Mouse (Mus musculus): ENCODE measurements around the gene C1qc.

C1qc gene

DNA sequence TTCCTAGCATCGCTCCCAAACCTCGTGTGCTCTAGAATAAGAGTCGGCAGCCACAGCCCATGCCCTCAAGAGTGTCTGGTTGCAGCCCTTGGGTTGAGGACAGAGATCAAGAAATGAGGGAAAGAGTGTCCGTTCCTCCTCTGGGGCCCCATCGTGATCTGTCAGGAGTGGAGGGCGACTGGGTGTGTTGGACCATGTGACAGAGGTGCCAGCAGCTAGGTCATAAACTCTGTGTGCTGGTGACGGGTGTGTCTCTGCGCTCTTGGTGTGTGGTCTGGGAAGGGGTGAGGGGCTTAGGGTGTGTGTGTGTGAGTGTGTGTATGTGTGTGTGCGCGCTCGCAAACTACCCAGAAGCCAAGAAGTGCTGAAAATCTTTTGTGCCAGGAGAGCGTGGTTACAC lies 39.9 kb downstream of the C1qc start:
- DNase-seq (ENCODE audit: extremely low read depth, low read depth, low spot score), result no peak

- no peak for DNase-seq (ENCODE audit: extremely low read depth, low read depth, low spot score)
Measured at GRCm38 (mm10) chr4:136852119-136852518, 40.7 kb downstream of the C1qc start.

- DNase-seq (ENCODE audit: extremely low read depth, low read depth, low spot score), result no peak
Measured at GRCm38 (mm10) chr4:136848565-136848964, 44.3 kb downstream of the C1qc start.

DNA sequence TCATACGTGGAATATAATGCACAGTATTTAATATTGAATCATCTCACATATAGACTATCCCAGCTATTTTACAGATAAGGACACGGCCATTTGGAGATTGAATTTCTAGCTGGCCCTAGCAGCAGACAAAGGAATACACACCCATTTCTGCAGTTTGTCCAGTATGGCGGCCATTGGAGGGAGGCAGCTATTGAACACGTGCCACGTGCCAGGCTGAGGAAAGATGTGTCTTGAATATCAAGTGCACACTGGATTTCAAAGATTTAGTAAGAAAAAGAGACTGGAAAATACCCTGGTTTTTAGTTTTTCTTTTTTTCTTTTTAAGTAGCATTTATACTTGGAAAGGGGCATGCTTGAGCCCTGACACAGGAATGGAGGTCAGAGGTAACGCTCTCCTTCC lies 45.7 kb downstream of the C1qc start:
- no peak for DNase-seq (ENCODE audit: extremely low read depth, low read depth, low spot score)

GRCm38 (mm10) chr4:136842802-136843201 lies 50.1 kb downstream of the C1qc start:
- DNase-seq (ENCODE audit: extremely low read depth, low read depth, low spot score), result no peak

GRCm38 (mm10) chr4:136842033-136842432 lies 50.8 kb downstream of the C1qc start:
- DNase-seq (ENCODE audit: extremely low read depth, low read depth, low spot score), result no peak

DNA sequence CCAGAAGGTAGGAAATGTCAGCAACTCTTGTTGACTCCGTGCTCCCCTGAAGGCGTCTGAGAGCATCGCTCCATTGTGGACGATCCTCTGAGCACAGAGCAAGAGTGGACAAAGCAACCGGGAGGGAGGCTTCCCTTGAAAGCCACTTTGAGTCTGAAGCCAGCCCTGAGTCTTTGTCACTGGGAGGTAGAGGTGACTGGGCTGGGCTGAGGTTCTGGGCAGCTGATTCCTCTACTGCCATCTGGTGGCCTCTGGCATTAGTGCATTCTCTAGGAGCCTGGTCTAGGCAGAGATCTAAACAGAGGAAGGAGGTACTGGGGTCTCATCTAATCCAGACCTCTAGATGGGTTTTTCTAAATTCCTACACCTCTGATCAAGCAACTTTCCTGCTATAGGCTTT lies 51.8 kb downstream of the C1qc start:
- no peak for DNase-seq (ENCODE audit: extremely low read depth, low read depth, low spot score)

All from fat pad, adult 2 months (tissue).